Mouse (Mus musculus) testis, adult 2 months (tissue): ENCODE data around the gene Kcnk4.

Source experiments
- CTCF ChIP-seq: fragments of 200-500 bp; IDR thresholded peaks from 2 replicates; pipeline ENCODE4 v1.5.1; 2012; ENCODE audit warnings: low read depth, mild to moderate bottlenecking, inconsistent platforms, low read length, moderate library complexity; ENCODE audit not compliant: control insufficient read depth, insufficient read depth, insufficient replicate concordance
- POLR2A ChIP-seq: fragments of 200-500 bp; IDR thresholded peaks from 2 replicates; pipeline ENCODE4 v1.6.1; 2012; ENCODE audit warnings: low read depth, mild to moderate bottlenecking, inconsistent platforms, low read length, moderate library complexity; ENCODE audit not compliant: control insufficient read depth

GRCm38 (mm10) chr19:6973581-6974190 is 39.4 kb upstream of the Kcnk4 start:
- TF ChIP-seq POLR2A (no peak), CTCF (no peak)
